ENCODE assay signal across 9 mouse cellular contexts in genomic region chr10:97712687-97713086, GRCm38 (mm10). TPM values are rescaled to one million over a fixed set of nuclear protein-coding genes. Genes with fewer than 3 reads are reported as not detected.
DNase-seq lines count a peak whose midpoint lies in the region; ATAC-seq and TF ChIP-seq lines count a peak whose summit lies in the region.
"Had no signal": no experiment of that assay in that cellular context is flagged by ENCODE, and none has a peak within 500 bp of the region (broad histone marks: within the 10 kb centered on the region; RNA-seq: fewer than 3 reads in every experiment).

No protein-coding gene starts in this region.

- no peak overlapping the region for H3K9ac ChIP-seq in lung, embryonic 14.5 days

- peak; percentile 95 for TF ChIP-seq CTCF in left cerebral cortex, adult 2 months (IDR thresholded peaks at IDR 0.05)
- TF ChIP-seq CTCF in G1E (IDR thresholded peaks at IDR 0.05; ENCODE audit: low read depth, low read length) = peak; percentile 61
- TF ChIP-seq CTCF in lung, embryonic 14.5 days (IDR thresholded peaks at IDR 0.05; ENCODE audit: low read depth) = peak; percentile 93

- no peaks in the 10 kb centered on the region for H3K27me3 ChIP-seq in G1E (ENCODE audit: insufficient read depth, low read length)
- H3K27me3 ChIP-seq in lung, embryonic 14.5 days (ENCODE audit: insufficient read depth, low read length) = no peaks in the 10 kb centered on the region

- no peak overlapping the region for H3K4me3 ChIP-seq in left cerebral cortex, adult 2 months
- no peak overlapping the region for H3K4me3 ChIP-seq in G1E (ENCODE audit: low read depth, low read length)
- H3K4me3 ChIP-seq in lung, embryonic 14.5 days (ENCODE audit: low read depth, low read length) = no peak overlapping the region

- H3K27ac ChIP-seq in left cerebral cortex, adult 2 months = 0 out of 2 replicates have a peak overlapping the region, but pooled peaks have one; percentile 36
- no peak overlapping the region for H3K27ac ChIP-seq in lung, embryonic 14.5 days (ENCODE audit: low read depth)
- H3K27ac ChIP-seq: macrophage had no signal

- peak in 1 of 2 experiments; percentile 16 for DNase-seq in left cerebral cortex, adult 2 months (ENCODE audit: extremely low spot score in 1 of 2, low spot score in 2 of 2)
- no peak for DNase-seq in left cerebral cortex, postnatal 36 days (ENCODE audit: low spot score in 2 of 2)
- no peak for DNase-seq in G1E (ENCODE audit: low spot score)
- peak; percentile 8 for DNase-seq in cerebellum, adult 11 months
- DNase-seq in forelimb bud, embryonic 11.5 days (ENCODE audit: low read depth, low spot score) = peak; percentile 78
- peak; percentile 93 for DNase-seq in lung, embryonic 14.5 days
- peak; percentile 17 for DNase-seq in right cerebral cortex, postnatal 14 days
- no peak for DNase-seq in frontal cortex, postnatal 14 days (ENCODE audit: low spot score in 2 of 2)

- intact Hi-C loops in left cerebral cortex, adult 2 months (cut with DNase I) = loop anchor here (2.0 to 10.0 kb wide), 5 partner anchors 90 to 1902 kb away; partner anchors contain the start of gene Atp2b1
- intact Hi-C loops in left cerebral cortex, postnatal 36 days (cut with DNase I) = loop anchor here (5.0 to 10.0 kb wide), 3 partner anchors 92 to 1370 kb away; no protein-coding TSS in a partner anchor

- ATAC-seq in G1E (ENCODE audit: extremely low read depth, insufficient number of reproducible peaks, low FRiP score, poor library complexity, severe bottlenecking) = no peak; the same call in 1 of the 2 replicates
- peak; percentile 60; the same call in 1 of the 2 replicates for ATAC-seq in lung, embryonic 14.5 days (ENCODE audit: insufficient read depth)

- H3K36me3 ChIP-seq in G1E (replicated peaks) = no peaks in the 10 kb centered on the region
- H3K36me3 ChIP-seq in lung, embryonic 14.5 days (ENCODE audit: insufficient read depth) = no peaks in the 10 kb centered on the region

- 4% methylated on average over 5 of the region's 5 CpGs for WGBS in lung, embryonic 14.5 days

- H3K9me3 ChIP-seq in G1E (replicated peaks) = no peaks in the 10 kb centered on the region
- no peaks in the 10 kb centered on the region for H3K9me3 ChIP-seq in lung, embryonic 14.5 days (ENCODE audit: low read depth, low read length)

- no peaks in the 10 kb centered on the region for H3K4me1 ChIP-seq in G1E (ENCODE audit: insufficient read depth, low read depth, low read length)
- no peaks in the 10 kb centered on the region for H3K4me1 ChIP-seq in lung, embryonic 14.5 days (ENCODE audit: insufficient read depth)

- H3K4me2 ChIP-seq in lung, embryonic 14.5 days = no peak overlapping the region

RNA-seq across cellular contexts. Expression of gene C030005K15Rik, which starts 13.9 kb away (rescaled TPM):
- under 1 TPM; 0.29 to 0.30 TPM for total RNA-seq in left cerebral cortex, adult 2 months (2021)
- total RNA-seq in left cerebral cortex, postnatal 36 days (2021) = under 1 TPM in 1 of 2 experiments, not detected in 1; 0.48 TPM
- total RNA-seq in G1E (2014; fragmentation: Nextera tagmentation) = not detected in 2 replicates
- total RNA-seq in G1E (2017) = not detected in 2 replicates
- polyA plus RNA-seq in G1E (2012) = not detected in 2 replicates
- polyA plus RNA-seq in lung, embryonic 14.5 days (2014; fragmentation: Nextera tagmentation; extraction: Ambion mirVana) = not detected in 2 replicates
- polyA plus RNA-seq: macrophage had no signal

RNA-seq across cellular contexts. Expression of gene Ccer1, which starts 19.8 kb away (rescaled TPM):
- total RNA-seq in left cerebral cortex, adult 2 months (2021) = not detected
- not detected for total RNA-seq in left cerebral cortex, postnatal 36 days (2021)
- total RNA-seq in G1E (2014; fragmentation: Nextera tagmentation) = not detected in 2 replicates
- 0.11 TPM in 1 of 2 replicates, not detected in the other for total RNA-seq in G1E (2017)
- polyA plus RNA-seq in G1E (2012) = not detected in 2 replicates
- polyA plus RNA-seq in lung, embryonic 14.5 days (2014; fragmentation: Nextera tagmentation; extraction: Ambion mirVana) = not detected in 2 replicates
- polyA plus RNA-seq: macrophage had no signal

Comparison
In these comparisons a context has a peak if more than half of its experiments do, and no peak if none do; other contexts are left out.
1. DNase-seq: peak in cerebellum, adult 11 months (single experiment), forelimb bud, embryonic 11.5 days (single experiment), lung, embryonic 14.5 days (single experiment) and right cerebral cortex, postnatal 14 days (single experiment); none in left cerebral cortex, postnatal 36 days (0 of 2), G1E (single experiment) and frontal cortex, postnatal 14 days (0 of 2).
2. Peak in every context shown above with its lines, with median percentiles within 50 percentile points of each other: CTCF ChIP-seq.